Mouse (Mus musculus): ENCODE measurements around the gene Nudcd3. TPM values are rescaled to one million over a fixed set of nuclear protein-coding genes. Genes with fewer than 3 reads are reported as not detected.

Nudcd3 gene
- polyA plus RNA-seq, 1 experiment from 2014 or later = 38.6 TPM

- DNase-seq (peak; percentile 13), ATAC-seq (ENCODE audit: insufficient read depth) (no peak)
These were observed 21.5 kb downstream of the Nudcd3 start for GRCm38 (mm10) chr11:6178673-6179166.

GRCm38 (mm10) chr11:6177781-6178420, 22.3 kb downstream of the Nudcd3 start:
- 79% methylated on average over 8 of the region's 8 CpGs for WGBS
- H3K4me1 ChIP-seq (ENCODE audit: insufficient read depth) = peaks cover 11% of the 10 kb centered on the region
- no peak overlapping the region for H3K9ac ChIP-seq
- H3K36me3 ChIP-seq (ENCODE audit: insufficient read depth) = no peaks in the 10 kb centered on the region
- no peaks in the 10 kb centered on the region for H3K9me3 ChIP-seq (ENCODE audit: low read depth, low read length)
- no peak overlapping the region for H3K4me2 ChIP-seq
- ATAC-seq (ENCODE audit: insufficient read depth) = no peak
- H3K4me3 ChIP-seq (ENCODE audit: low read depth, low read length) = no peak overlapping the region
- no peak for DNase-seq
- no peak for TF ChIP-seq CTCF (IDR thresholded peaks at IDR 0.05; ENCODE audit: low read depth)
- no peak overlapping the region for H3K27ac ChIP-seq (ENCODE audit: low read depth)
- no peaks in the 10 kb centered on the region for H3K27me3 ChIP-seq (ENCODE audit: insufficient read depth, low read length)

More at GRCm38 (mm10) chr11:6178673-6179166, 21.5 kb downstream of the Nudcd3 start:
- Histone ChIP-seq H3K27me3 (ENCODE audit: insufficient read depth, low read length) (no peaks in the 10 kb centered on the region), H3K4me1 (ENCODE audit: insufficient read depth) (peaks cover 11% of the 10 kb centered on the region), H3K4me3 (ENCODE audit: low read depth, low read length) (no peak overlapping the region), H3K27ac (ENCODE audit: low read depth) (peak overlapping the region; percentile 26; the same call in 1 of the 2 replicates), H3K4me2 (no peak overlapping the region), H3K9ac (0 out of 2 replicates have a peak overlapping the region, but pooled peaks have one; percentile 18), H3K9me3 (ENCODE audit: low read depth, low read length) (no peaks in the 10 kb centered on the region), H3K36me3 (ENCODE audit: insufficient read depth) (no peaks in the 10 kb centered on the region)
- no peak for TF ChIP-seq CTCF (IDR thresholded peaks at IDR 0.05; ENCODE audit: low read depth)
- WGBS = 31% methylated on average over 2 of the region's 2 CpGs

GRCm38 (mm10) chr11:6175506-6175905, 24.7 kb downstream of the Nudcd3 start:
- H3K4me1 ChIP-seq (ENCODE audit: insufficient read depth) = peaks cover 11% of the 10 kb centered on the region
- DNase-seq (no peak), ATAC-seq (ENCODE audit: insufficient read depth) (no peak)
- H3K9ac ChIP-seq = no peak overlapping the region
- no peak for TF ChIP-seq CTCF (IDR thresholded peaks at IDR 0.05; ENCODE audit: low read depth)
- H3K4me3 ChIP-seq (ENCODE audit: low read depth, low read length) = no peak overlapping the region
- WGBS = 15% methylated on average over 1 of the region's 1 CpGs
- no peak overlapping the region for H3K4me2 ChIP-seq
- no peak overlapping the region for H3K27ac ChIP-seq (ENCODE audit: low read depth)
- H3K36me3 ChIP-seq (ENCODE audit: insufficient read depth) = no peaks in the 10 kb centered on the region
- H3K27me3 ChIP-seq (ENCODE audit: insufficient read depth, low read length) = no peaks in the 10 kb centered on the region
- H3K9me3 ChIP-seq (ENCODE audit: low read depth, low read length) = no peaks in the 10 kb centered on the region

- Histone ChIP-seq H3K4me1 (ENCODE audit: insufficient read depth) (peaks cover 11% of the 10 kb centered on the region), H3K36me3 (ENCODE audit: insufficient read depth) (no peaks in the 10 kb centered on the region), H3K9ac (no peak overlapping the region), H3K27ac (ENCODE audit: low read depth) (peak overlapping the region; percentile 32; the same call in 1 of the 2 replicates), H3K27me3 (ENCODE audit: insufficient read depth, low read length) (no peaks in the 10 kb centered on the region), H3K4me2 (no peak overlapping the region), H3K4me3 (ENCODE audit: low read depth, low read length) (no peak overlapping the region), H3K9me3 (ENCODE audit: low read depth, low read length) (no peaks in the 10 kb centered on the region)
- DNase-seq = peak; percentile 59
- peak; percentile 63; the same call in 1 of the 2 replicates for ATAC-seq (ENCODE audit: insufficient read depth)
- WGBS = 28% methylated on average over 7 of the region's 7 CpGs
- TF ChIP-seq CTCF (IDR thresholded peaks at IDR 0.05; ENCODE audit: low read depth) = no peak
These were observed 25.5 kb downstream of the Nudcd3 start for GRCm38 (mm10) chr11:6174719-6175118.

GRCm38 (mm10) chr11:6169041-6169663, 31.1 kb downstream of the Nudcd3 start:
- WGBS = 74% methylated on average over 2 of the region's 2 CpGs
- no peak overlapping the region for H3K4me3 ChIP-seq (ENCODE audit: low read depth, low read length)
- ATAC-seq (ENCODE audit: insufficient read depth) (no peak), DNase-seq (no peak)
- no peak overlapping the region for H3K27ac ChIP-seq (ENCODE audit: low read depth)
- H3K4me1 ChIP-seq (ENCODE audit: insufficient read depth) = no peaks in the 10 kb centered on the region
- H3K9ac ChIP-seq = no peak overlapping the region
- no peaks in the 10 kb centered on the region for H3K36me3 ChIP-seq (ENCODE audit: insufficient read depth)
- TF ChIP-seq CTCF (IDR thresholded peaks at IDR 0.05; ENCODE audit: low read depth) = no peak
- no peaks in the 10 kb centered on the region for H3K9me3 ChIP-seq (ENCODE audit: low read depth, low read length)
- H3K4me2 ChIP-seq = no peak overlapping the region
- H3K27me3 ChIP-seq (ENCODE audit: insufficient read depth, low read length) = no peaks in the 10 kb centered on the region

- no peak overlapping the region for H3K4me3 ChIP-seq (ENCODE audit: low read depth, low read length)
- H3K4me2 ChIP-seq = no peak overlapping the region
- DNase-seq (no peak), ATAC-seq (ENCODE audit: insufficient read depth) (no peak)
- no peaks in the 10 kb centered on the region for H3K36me3 ChIP-seq (ENCODE audit: insufficient read depth)
- no peaks in the 10 kb centered on the region for H3K4me1 ChIP-seq (ENCODE audit: insufficient read depth)
- H3K27ac ChIP-seq (ENCODE audit: low read depth) = no peak overlapping the region
- WGBS = 89% methylated on average over 12 of the region's 12 CpGs
- no peaks in the 10 kb centered on the region for H3K9me3 ChIP-seq (ENCODE audit: low read depth, low read length)
- no peak for TF ChIP-seq CTCF (IDR thresholded peaks at IDR 0.05; ENCODE audit: low read depth)
- no peak overlapping the region for H3K9ac ChIP-seq
- H3K27me3 ChIP-seq (ENCODE audit: insufficient read depth, low read length) = no peaks in the 10 kb centered on the region
These were observed 33.9 kb downstream of the Nudcd3 start for GRCm38 (mm10) chr11:6166351-6166750.

GRCm38 (mm10) chr11:6165391-6166081, 34.7 kb downstream of the Nudcd3 start:
- H3K27ac ChIP-seq (ENCODE audit: low read depth) = no peak overlapping the region
- H3K36me3 ChIP-seq (ENCODE audit: insufficient read depth) = no peaks in the 10 kb centered on the region
- no peak overlapping the region for H3K9ac ChIP-seq
- no peaks in the 10 kb centered on the region for H3K4me1 ChIP-seq (ENCODE audit: insufficient read depth)
- DNase-seq (no peak), ATAC-seq (ENCODE audit: insufficient read depth) (no peak)
- WGBS = 84% methylated on average over 7 of the region's 7 CpGs
- no peaks in the 10 kb centered on the region for H3K9me3 ChIP-seq (ENCODE audit: low read depth, low read length)
- H3K27me3 ChIP-seq (ENCODE audit: insufficient read depth, low read length) = no peaks in the 10 kb centered on the region
- no peak for TF ChIP-seq CTCF (IDR thresholded peaks at IDR 0.05; ENCODE audit: low read depth)
- no peak overlapping the region for H3K4me2 ChIP-seq
- H3K4me3 ChIP-seq (ENCODE audit: low read depth, low read length) = no peak overlapping the region

Measured in lung, embryonic 14.5 days (tissue).